In genomic region chr19:20543816-20544215, GRCm38 (mm10) we compare ENCODE assay signal across 22 mouse cellular contexts.
"Had no signal": no experiment of that assay in that cellular context is flagged by ENCODE, and none has a peak within 500 bp of the region (broad histone marks: within the 10 kb centered on the region; RNA-seq: fewer than 3 reads in every experiment).

No protein-coding gene starts in this region.

- DNase-seq: gastrocnemius, adult 2 months; gastrocnemius, postnatal 10 days; gastrocnemius, postnatal 25 days; heart, adult 2 months; heart, postnatal 14 days; heart, postnatal 36 days; kidney, adult 11 months; kidney, adult 2 months; kidney, postnatal 14 days; kidney, postnatal 36 days; layer of hippocampus, adult 9-11 months; layer of hippocampus, postnatal 36 days; left cerebral cortex, postnatal 4 days had no signal

- H3K27ac ChIP-seq: gastrocnemius, adult 2 months; heart, adult 2 months; heart, embryonic 13.5 days; heart, embryonic 15.5 days; hindbrain, embryonic 10.5 days; hindbrain, embryonic 12.5 days; hindbrain, embryonic 14.5 days; limb, embryonic 13.5 days; limb, embryonic 15.5 days; liver, embryonic 12.5 days; liver, embryonic 14.5 days had no signal

- H3K4me3 ChIP-seq: gastrocnemius, adult 2 months; heart, adult 2 months; heart, embryonic 13.5 days; heart, embryonic 15.5 days; hindbrain, embryonic 10.5 days; hindbrain, embryonic 12.5 days; limb, embryonic 13.5 days; limb, embryonic 15.5 days; liver, embryonic 12.5 days had no signal
